Mouse (Mus musculus) liver, adult 2 months (tissue): ENCODE measurements around the gene Slc12a7.
"Not testable (repeated sequence)": the region's sequence is repeated elsewhere in the genome, so short reads cannot be mapped to it uniquely, and the experiment has no call there.

Experiments
- CTCF ChIP-seq: fragments of 200-500 bp; IDR thresholded peaks from 2 replicates; pipeline ENCODE4 v1.5.1; 2011; ENCODE audit warnings: low read depth, low read length, control low read depth
- POLR2A ChIP-seq: fragments of 200-500 bp; IDR thresholded peaks from 2 replicates; pipeline ENCODE4 v1.6.1; 2011; ENCODE audit warnings: low read length, control low read depth; ENCODE audit not compliant: insufficient read depth; ENCODE audit errors: extremely low read depth

- not testable (repeated sequence) for TF ChIP-seq POLR2A, CTCF
These were observed 29.4 kb upstream of the Slc12a7 start for GRCm38 (mm10) chr13:73703486-73703885.
